Mouse (Mus musculus): ENCODE measurements around the gene Grifin. TPM values are rescaled to one million over a fixed set of nuclear protein-coding genes. Genes with fewer than 3 reads are reported as not detected.

The Grifin gene
- total and polyA plus RNA-seq, 2 experiments from 2014 or later = 0.36 TPM; not detected in 1

DNA sequence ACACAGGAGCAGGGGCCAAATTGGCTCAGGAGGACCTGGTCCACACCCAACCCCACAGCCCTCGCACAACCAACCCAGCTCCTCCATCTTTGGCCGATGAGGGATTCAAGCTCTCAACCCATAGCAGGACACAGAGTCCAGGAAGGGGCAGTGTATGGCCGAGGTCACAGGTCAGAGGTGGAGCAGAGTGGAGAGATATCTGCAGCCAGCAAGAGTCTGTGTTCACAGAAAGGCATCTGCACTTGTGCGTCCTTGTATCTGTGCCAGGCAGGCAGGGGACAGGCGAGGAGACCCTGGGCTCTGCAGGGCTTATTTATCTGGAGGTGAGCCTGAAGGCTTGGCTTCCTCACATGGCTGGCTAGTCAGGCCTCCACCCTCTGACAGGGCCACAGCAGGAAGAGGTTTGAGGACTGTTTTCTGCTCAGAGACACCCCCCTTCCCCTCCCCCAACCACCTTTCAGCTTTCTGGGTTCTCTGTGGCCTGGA, 10.6 kb upstream of the Grifin start:
- Histone ChIP-seq H3K4me2 (ENCODE audit: low read depth) (no peak overlapping the region), H3K9ac (no peak overlapping the region), H3K4me1 (ENCODE audit: insufficient read depth) (no peaks in the 10 kb centered on the region), H3K27me3 (ENCODE audit: insufficient read depth, low read length) (no peaks in the 10 kb centered on the region), H3K36me3 (ENCODE audit: insufficient read depth) (no peaks in the 10 kb centered on the region), H3K4me3 (ENCODE audit: low read depth, low read length) (no peak overlapping the region), H3K9me3 (ENCODE audit: low read length) (no peaks in the 10 kb centered on the region), H3K27ac (ENCODE audit: low read depth, low read length) (no peak overlapping the region)
- ATAC-seq (no peak), DNase-seq (no peak)
- WGBS = 70% methylated on average over 5 of the region's 5 CpGs
- TF ChIP-seq CTCF (IDR thresholded peaks at IDR 0.05; ENCODE audit: low read depth) = no peak

DNA sequence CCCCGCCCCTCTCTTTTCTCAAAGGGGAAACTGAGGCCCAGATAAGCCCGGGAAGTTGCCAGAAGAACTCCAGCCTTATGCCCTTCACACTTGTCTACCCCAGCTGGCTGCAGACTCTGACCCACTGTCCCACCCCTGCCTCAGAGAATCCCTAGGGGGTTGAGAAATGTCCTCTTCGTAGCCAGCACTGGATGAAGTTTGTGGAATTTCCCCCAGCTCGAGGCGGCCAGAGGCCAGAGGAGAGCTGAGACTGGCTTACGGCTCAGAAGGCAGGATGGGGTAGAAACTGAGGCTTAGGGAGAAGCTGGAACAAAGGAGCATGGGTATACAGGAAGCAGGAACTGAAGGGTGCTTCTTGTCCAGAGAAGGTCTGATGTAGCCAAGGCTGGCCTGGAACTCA, 7.7 kb upstream of the Grifin start:
- Histone ChIP-seq H3K4me2 (ENCODE audit: low read depth) (no peak overlapping the region), H3K27ac (ENCODE audit: low read depth, low read length) (no peak overlapping the region), H3K9ac (no peak overlapping the region), H3K4me3 (ENCODE audit: low read depth, low read length) (no peak overlapping the region), H3K4me1 (ENCODE audit: insufficient read depth) (0 out of 2 replicates have a peak, but pooled peaks cover 2% of the 10 kb centered on the region), H3K9me3 (ENCODE audit: low read length) (no peaks in the 10 kb centered on the region), H3K36me3 (ENCODE audit: insufficient read depth) (no peaks in the 10 kb centered on the region), H3K27me3 (ENCODE audit: insufficient read depth, low read length) (no peaks in the 10 kb centered on the region)
- no peak for ATAC-seq
- no peak for TF ChIP-seq CTCF (IDR thresholded peaks at IDR 0.05; ENCODE audit: low read depth)
- no peak for DNase-seq
- 86% methylated on average over 6 of the region's 6 CpGs for WGBS

DNA sequence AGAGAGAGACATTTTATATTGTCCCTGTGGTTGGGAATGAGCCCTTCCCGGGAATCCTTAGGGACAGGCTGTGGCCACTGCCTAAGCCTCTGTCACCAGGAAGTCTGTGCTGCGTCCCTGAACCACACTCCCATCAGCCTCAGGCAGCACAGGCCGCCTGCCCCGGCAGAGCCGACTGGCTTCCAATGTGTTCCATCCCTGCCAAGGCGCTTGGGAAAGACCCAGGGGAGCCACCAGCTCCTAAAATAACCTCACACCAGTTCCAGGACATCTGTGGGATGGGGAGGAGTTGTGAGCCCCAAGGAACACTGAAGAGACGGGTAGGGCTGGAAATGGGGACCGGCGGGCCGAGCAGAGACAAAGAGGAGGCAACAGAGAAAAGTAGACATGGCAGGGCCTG, 6.8 kb upstream of the Grifin start:
- ATAC-seq (peak; percentile 23; the same call in 1 of the 2 replicates), DNase-seq (peak; percentile 41)
- TF ChIP-seq CTCF (IDR thresholded peaks at IDR 0.05; ENCODE audit: low read depth) = no peak
- 52% methylated on average over 10 of the region's 10 CpGs for WGBS
- no peaks in the 10 kb centered on the region for H3K27me3 ChIP-seq (ENCODE audit: insufficient read depth, low read length)
- no peaks in the 10 kb centered on the region for H3K36me3 ChIP-seq (ENCODE audit: insufficient read depth)
- 0 out of 2 replicates have a peak, but pooled peaks cover 2% of the 10 kb centered on the region for H3K4me1 ChIP-seq (ENCODE audit: insufficient read depth)
- no peak overlapping the region for H3K4me2 ChIP-seq (ENCODE audit: low read depth)
- H3K27ac ChIP-seq (ENCODE audit: low read depth, low read length) = no peak overlapping the region
- no peak overlapping the region for H3K9ac ChIP-seq
- H3K4me3 ChIP-seq (ENCODE audit: low read depth, low read length) = no peak overlapping the region
- no peaks in the 10 kb centered on the region for H3K9me3 ChIP-seq (ENCODE audit: low read length)

DNA sequence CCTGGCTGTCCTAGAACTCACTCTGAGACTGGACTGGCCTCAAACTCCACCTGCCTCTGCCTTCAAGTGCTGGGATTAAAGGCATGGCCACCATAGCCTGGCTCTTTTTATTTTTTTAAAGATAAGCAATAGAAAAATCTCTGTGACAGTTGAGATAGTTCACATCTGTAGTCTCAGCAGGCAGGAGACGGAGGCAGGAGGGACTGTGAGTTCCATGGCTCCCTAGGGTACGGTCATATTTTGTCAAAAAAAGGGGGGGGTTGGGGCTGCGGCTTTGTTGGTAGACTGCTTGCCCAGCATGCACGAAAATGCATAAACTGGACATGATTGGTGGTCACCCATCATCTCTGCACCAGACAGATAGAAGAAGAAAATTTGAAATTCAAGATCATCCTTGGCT, 6.3 kb upstream of the Grifin start:
- WGBS = 75% methylated on average over 4 of the region's 4 CpGs

DNA sequence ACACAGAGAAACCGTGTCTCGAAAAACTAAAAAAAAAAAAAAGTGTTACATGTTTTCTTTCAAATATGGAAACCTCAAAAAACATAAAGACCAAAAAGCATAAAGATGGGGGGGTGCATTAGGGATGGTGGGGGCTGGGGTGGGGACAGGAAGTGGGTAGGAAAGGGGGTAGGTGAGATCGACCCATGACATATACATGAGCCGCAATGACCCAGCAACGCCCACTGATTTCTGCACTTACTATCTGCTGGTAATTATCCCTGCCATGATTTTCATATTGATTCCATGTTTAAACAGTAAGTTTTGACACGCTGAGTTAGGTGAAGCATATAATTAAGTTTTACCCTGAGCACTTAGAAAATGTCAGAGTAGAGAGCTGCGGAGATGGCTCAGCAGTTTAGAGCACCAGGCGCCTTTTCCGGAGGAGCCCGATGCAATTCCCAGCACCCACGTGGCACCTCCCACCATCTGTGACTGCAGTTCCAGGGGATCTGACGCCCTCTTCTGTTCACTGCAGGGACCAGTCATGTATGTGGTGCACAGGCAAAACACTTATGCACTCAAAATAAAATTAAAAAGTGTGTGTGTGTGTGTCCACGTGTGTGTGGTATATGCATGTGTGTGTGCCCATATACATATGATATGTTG, 5.5 kb upstream of the Grifin start:
- H3K36me3 ChIP-seq (ENCODE audit: insufficient read depth) = no peaks in the 10 kb centered on the region
- H3K9ac ChIP-seq = no peak overlapping the region
- H3K4me3 ChIP-seq (ENCODE audit: low read depth, low read length) = no peak overlapping the region
- H3K4me2 ChIP-seq (ENCODE audit: low read depth) = no peak overlapping the region
- peak; percentile 30 for DNase-seq
- peak; percentile 23; the same call in 1 of the 2 replicates for TF ChIP-seq CTCF (IDR thresholded peaks at IDR 0.05; ENCODE audit: low read depth)
- H3K4me1 ChIP-seq (ENCODE audit: insufficient read depth) = 0 out of 2 replicates have a peak, but pooled peaks cover 2% of the 10 kb centered on the region
- no peaks in the 10 kb centered on the region for H3K9me3 ChIP-seq (ENCODE audit: low read length)
- ATAC-seq = peak; percentile 39; the same call in 1 of the 2 replicates
- WGBS = 79% methylated on average over 13 of the region's 13 CpGs
- no peak overlapping the region for H3K27ac ChIP-seq (ENCODE audit: low read depth, low read length)
- H3K27me3 ChIP-seq (ENCODE audit: insufficient read depth, low read length) = no peaks in the 10 kb centered on the region

More for the DNA sequence above, 6.3 kb upstream of the Grifin start:
- Histone ChIP-seq H3K36me3 (ENCODE audit: insufficient read depth) (no peaks in the 10 kb centered on the region), H3K27me3 (ENCODE audit: insufficient read depth, low read length) (no peaks in the 10 kb centered on the region), H3K27ac (ENCODE audit: low read depth, low read length) (no peak overlapping the region), H3K9ac (no peak overlapping the region), H3K9me3 (ENCODE audit: low read length) (no peaks in the 10 kb centered on the region), H3K4me2 (ENCODE audit: low read depth) (no peak overlapping the region), H3K4me1 (ENCODE audit: insufficient read depth) (0 out of 2 replicates have a peak, but pooled peaks cover 2% of the 10 kb centered on the region), H3K4me3 (ENCODE audit: low read depth, low read length) (no peak overlapping the region)
- no peak for DNase-seq
- TF ChIP-seq CTCF (IDR thresholded peaks at IDR 0.05; ENCODE audit: low read depth) = no peak
- ATAC-seq = no peak

DNA sequence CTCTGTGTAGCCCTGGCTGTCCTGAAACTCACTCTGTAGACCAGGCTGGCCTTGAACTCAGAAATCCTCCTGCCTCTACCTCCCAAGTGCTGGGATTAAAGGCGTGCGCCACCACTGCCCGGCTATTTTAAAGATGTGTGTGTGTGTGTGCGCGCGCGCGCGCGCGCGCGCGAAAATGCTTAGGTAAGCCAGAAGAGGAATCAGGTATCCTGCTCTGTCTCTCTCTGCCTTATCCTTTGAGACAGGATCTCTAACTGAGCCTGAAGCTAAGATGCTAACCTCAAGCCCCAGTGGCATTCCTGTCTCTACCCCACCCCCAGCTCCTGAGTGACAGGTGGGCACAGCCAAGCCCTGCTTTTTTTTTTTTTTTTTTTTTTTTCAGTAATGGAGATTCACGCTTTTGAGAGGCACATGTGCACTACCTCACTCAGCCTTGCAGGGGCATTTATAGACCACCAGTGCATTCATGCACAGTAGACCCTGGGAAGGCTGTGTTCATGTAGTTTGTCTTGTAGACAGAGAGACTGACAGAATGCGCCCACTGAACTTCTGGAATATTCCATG, 4.2 kb upstream of the Grifin start:
- Histone ChIP-seq H3K36me3 (ENCODE audit: insufficient read depth) (no peaks in the 10 kb centered on the region), H3K4me3 (ENCODE audit: low read depth, low read length) (no peak overlapping the region), H3K9ac (no peak overlapping the region), H3K4me1 (ENCODE audit: insufficient read depth) (0 out of 2 replicates have a peak, but pooled peaks cover 2% of the 10 kb centered on the region), H3K9me3 (ENCODE audit: low read length) (no peaks in the 10 kb centered on the region), H3K27ac (ENCODE audit: low read depth, low read length) (no peak overlapping the region), H3K4me2 (ENCODE audit: low read depth) (no peak overlapping the region), H3K27me3 (ENCODE audit: insufficient read depth, low read length) (no peaks in the 10 kb centered on the region)
- WGBS = 85% methylated on average over 16 of the region's 16 CpGs
- no peak for ATAC-seq
- DNase-seq = no peak
- peak; percentile 23; the same call in 1 of the 2 replicates for TF ChIP-seq CTCF (IDR thresholded peaks at IDR 0.05; ENCODE audit: low read depth)

DNA sequence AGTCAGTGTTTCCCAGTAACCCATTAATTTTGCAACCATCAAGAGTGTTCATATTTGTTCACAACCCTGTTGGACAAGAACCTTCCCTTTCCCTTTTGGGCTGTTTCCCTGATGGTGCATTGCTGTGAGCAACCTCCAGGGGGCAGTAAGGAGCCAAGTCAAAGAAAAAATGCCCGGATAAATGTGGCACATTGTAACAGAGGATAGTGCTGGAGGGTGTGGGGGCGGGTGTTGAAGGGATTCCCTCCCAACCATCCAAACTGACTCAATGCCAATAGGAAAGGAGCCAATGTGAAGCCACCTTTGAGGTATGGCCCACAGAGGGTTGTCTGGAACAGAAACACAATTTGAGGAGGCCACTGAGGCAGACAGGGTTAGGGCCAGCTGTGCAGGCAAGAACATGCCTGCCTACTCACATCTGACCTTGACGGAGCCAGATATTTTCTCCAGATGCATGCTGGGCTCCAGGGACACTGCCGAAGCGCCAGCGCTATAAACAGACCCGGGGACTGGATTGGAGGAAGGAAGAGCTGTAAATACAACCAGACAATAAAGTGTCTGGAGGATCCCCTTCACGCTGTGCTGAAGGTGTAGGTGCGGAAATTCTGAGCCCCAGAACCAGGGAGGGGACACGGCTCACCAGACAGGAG, 3.6 kb upstream of the Grifin start:
- Histone ChIP-seq H3K4me1 (ENCODE audit: insufficient read depth) (0 out of 2 replicates have a peak, but pooled peaks cover 2% of the 10 kb centered on the region), H3K36me3 (ENCODE audit: insufficient read depth) (no peaks in the 10 kb centered on the region), H3K27ac (ENCODE audit: low read depth, low read length) (no peak overlapping the region), H3K27me3 (ENCODE audit: insufficient read depth, low read length) (no peaks in the 10 kb centered on the region), H3K9me3 (ENCODE audit: low read length) (no peaks in the 10 kb centered on the region), H3K9ac (no peak overlapping the region), H3K4me3 (ENCODE audit: low read depth, low read length) (no peak overlapping the region), H3K4me2 (ENCODE audit: low read depth) (no peak overlapping the region)
- TF ChIP-seq CTCF (IDR thresholded peaks at IDR 0.05; ENCODE audit: low read depth) = peak; percentile 84
- 47% methylated on average over 10 of the region's 10 CpGs for WGBS
- ATAC-seq (no peak), DNase-seq (peak; percentile 67)

Data from forebrain, postnatal 0 days (tissue).